Mouse (Mus musculus) lung, embryonic 14.5 days (tissue): ENCODE data around the gene Clnk. TPM values are rescaled to one million over a fixed set of nuclear protein-coding genes. Genes with fewer than 3 reads are reported as not detected.

Source experiments
- ATAC-seq: fragments of 200-750 bp; cut with Nextera tagmentation; 2 replicates; pipeline ENCODE4 v1.8.0; 2017; ENCODE audit warnings: mild to moderate bottlenecking, moderate TSS enrichment, moderate library complexity; ENCODE audit not compliant: insufficient read depth
- DNase-seq: peaks from one replicate; pipeline ENCODE4 v3.0.0-alpha.2; 2015
- H3K27ac ChIP-seq: fragments of 300-500 bp; sonication (generic); 2 replicates; pipeline ENCODE4 v1.5.1; 2014; ENCODE audit warnings: low read depth, mild to moderate bottlenecking, moderate library complexity
- H3K27me3 ChIP-seq: fragments of 300-500 bp; sonication (generic); 2 replicates; pipeline ENCODE4 v1.6.1; 2014; ENCODE audit warnings: low read length, control low read depth; ENCODE audit not compliant: insufficient read depth
- H3K36me3 ChIP-seq: fragments of 300-500 bp; sonication (generic); 2 replicates; pipeline ENCODE4 v1.6.1; 2014; ENCODE audit warnings: control low read depth; ENCODE audit not compliant: insufficient read depth
- H3K4me1 ChIP-seq: fragments of 300-500 bp; sonication (generic); 2 replicates; pipeline ENCODE4 v1.6.1; 2014; ENCODE audit warnings: antibody characterized with exemption, control low read depth; ENCODE audit not compliant: insufficient read depth
- H3K4me2 ChIP-seq: fragments of 300-500 bp; sonication (generic); 2 replicates; pipeline ENCODE4 v1.6.1; 2014; ENCODE audit warnings: mild to moderate bottlenecking
- H3K4me3 ChIP-seq: fragments of 300-500 bp; sonication (generic); 2 replicates; pipeline ENCODE4 v1.5.1; 2014; ENCODE audit warnings: low read depth, low read length
- H3K9ac ChIP-seq: fragments of 300-500 bp; sonication (generic); 2 replicates; pipeline ENCODE4 v1.6.1; 2014
- H3K9me3 ChIP-seq: fragments of 300-500 bp; sonication (generic); 2 replicates; pipeline ENCODE4 v1.6.1; 2016; ENCODE audit warnings: low read depth, low read length, control low read depth
- CTCF ChIP-seq: IDR thresholded peaks from 2 replicates; pipeline ENCODE4 v1.5.1; 2016; ENCODE audit warnings: antibody characterized with exemption, low read depth
- WGBS: fragments of 180-500 bp; shearing (Covaris S2); extraction: QIAGEN DNeasy Blood & Tissue Kit; methylation state at CpG from one replicate; pipeline ENCODE4 v1.1.7; 2014; 5-methylcytosine and 5-hydroxymethylcytosine counted together
- polyA plus RNA-seq: library from polyadenylated mRNA; unstranded; fragments of >200 nt; fragmentation: Nextera tagmentation; extraction: Ambion mirVana; gene quantifications from 2 replicates; pipeline ENCODE4 v1.2.1, GENCODE M21; 2014

Gene Clnk
- polyA plus RNA-seq, 1 experiment from 2014 or later, result not detected

GRCm38 (mm10) chr5:38787851-38788520 is 88.6 kb downstream of the Clnk start:
- no peak overlapping the region for H3K27ac ChIP-seq
- H3K4me1 ChIP-seq, result no peaks in the 10 kb centered on the region
- ATAC-seq (peak; percentile 58; the same call in 1 of the 2 replicates), DNase-seq (peak; percentile 42)
- 22% methylated on average over 15 of the region's 15 CpGs for WGBS
- no peak overlapping the region for H3K9ac ChIP-seq
- no peaks in the 10 kb centered on the region for H3K27me3 ChIP-seq
- H3K9me3 ChIP-seq, result no peaks in the 10 kb centered on the region
- TF ChIP-seq CTCF, result peak; percentile 34; the same call in 1 of the 2 replicates
- H3K36me3 ChIP-seq, result no peaks in the 10 kb centered on the region
- H3K4me3 ChIP-seq, result no peak overlapping the region
- 0 out of 2 replicates have a peak overlapping the region, but pooled peaks have one; percentile 25 for H3K4me2 ChIP-seq

- H3K27me3 ChIP-seq, result no peaks in the 10 kb centered on the region
- H3K4me3 ChIP-seq, result no peak overlapping the region
- no peak for TF ChIP-seq CTCF
- no peak overlapping the region for H3K9ac ChIP-seq
- 79% methylated on average over 15 of the region's 15 CpGs for WGBS
- H3K4me2 ChIP-seq, result no peak overlapping the region
- ATAC-seq (no peak), DNase-seq (no peak)
- H3K27ac ChIP-seq, result no peak overlapping the region
- H3K9me3 ChIP-seq, result no peaks in the 10 kb centered on the region
- no peaks in the 10 kb centered on the region for H3K4me1 ChIP-seq
- H3K36me3 ChIP-seq, result no peaks in the 10 kb centered on the region
Measured at GRCm38 (mm10) chr5:38786126-38786525, 90.5 kb downstream of the Clnk start.

- Histone ChIP-seq H3K4me3 (no peak overlapping the region), H3K36me3 (no peaks in the 10 kb centered on the region), H3K9ac (no peak overlapping the region), H3K27ac (no peak overlapping the region), H3K4me2 (no peak overlapping the region), H3K4me1 (no peaks in the 10 kb centered on the region), H3K27me3 (no peaks in the 10 kb centered on the region), H3K9me3 (no peaks in the 10 kb centered on the region)
- ATAC-seq (no peak), DNase-seq (no peak)
- WGBS, result 79% methylated on average over 8 of the region's 8 CpGs
- TF ChIP-seq CTCF, result no peak
Measured at GRCm38 (mm10) chr5:38785686-38786085, 90.9 kb downstream of the Clnk start.

GRCm38 (mm10) chr5:38781813-38782212 is 94.8 kb downstream of the Clnk start:
- Histone ChIP-seq H3K4me1 (no peaks in the 10 kb centered on the region), H3K36me3 (no peaks in the 10 kb centered on the region), H3K4me3 (no peak overlapping the region), H3K4me2 (no peak overlapping the region), H3K27me3 (no peaks in the 10 kb centered on the region), H3K9ac (no peak overlapping the region), H3K27ac (no peak overlapping the region), H3K9me3 (no peaks in the 10 kb centered on the region)
- peak; percentile 86 for TF ChIP-seq CTCF
- DNase-seq, result peak; percentile 90
- ATAC-seq, result no peak
- 28% methylated on average over 4 of the region's 4 CpGs for WGBS

- no peaks in the 10 kb centered on the region for H3K36me3 ChIP-seq
- no peaks in the 10 kb centered on the region for H3K9me3 ChIP-seq
- WGBS, result 42% methylated on average over 8 of the region's 8 CpGs
- no peak overlapping the region for H3K4me2 ChIP-seq
- H3K27ac ChIP-seq, result no peak overlapping the region
- H3K4me1 ChIP-seq, result no peaks in the 10 kb centered on the region
- no peaks in the 10 kb centered on the region for H3K27me3 ChIP-seq
- ATAC-seq, result no peak
- H3K4me3 ChIP-seq, result no peak overlapping the region
- no peak for TF ChIP-seq CTCF
- H3K9ac ChIP-seq, result no peak overlapping the region
- peak; percentile 33 for DNase-seq
Measured at GRCm38 (mm10) chr5:38780631-38781030, 96.0 kb downstream of the Clnk start.

GRCm38 (mm10) chr5:38780045-38780444 is 96.6 kb downstream of the Clnk start:
- WGBS, result 68% methylated on average over 3 of the region's 3 CpGs
- TF ChIP-seq CTCF, result no peak
- no peaks in the 10 kb centered on the region for H3K4me1 ChIP-seq
- H3K9ac ChIP-seq, result no peak overlapping the region
- no peak overlapping the region for H3K27ac ChIP-seq
- DNase-seq (no peak), ATAC-seq (no peak)
- H3K4me3 ChIP-seq, result no peak overlapping the region
- H3K36me3 ChIP-seq, result no peaks in the 10 kb centered on the region
- H3K27me3 ChIP-seq, result no peaks in the 10 kb centered on the region
- no peak overlapping the region for H3K4me2 ChIP-seq
- H3K9me3 ChIP-seq, result no peaks in the 10 kb centered on the region

GRCm38 (mm10) chr5:38775500-38775899 is 101.1 kb downstream of the Clnk start:
- WGBS, result 63% methylated on average over 10 of the region's 10 CpGs
- no peak overlapping the region for H3K4me3 ChIP-seq
- no peaks in the 10 kb centered on the region for H3K4me1 ChIP-seq
- TF ChIP-seq CTCF, result no peak
- DNase-seq (no peak), ATAC-seq (no peak)
- H3K27ac ChIP-seq, result no peak overlapping the region
- no peaks in the 10 kb centered on the region for H3K27me3 ChIP-seq
- no peak overlapping the region for H3K9ac ChIP-seq
- H3K36me3 ChIP-seq, result no peaks in the 10 kb centered on the region
- H3K4me2 ChIP-seq, result no peak overlapping the region
- no peaks in the 10 kb centered on the region for H3K9me3 ChIP-seq
